Mouse (Mus musculus) central nervous system, embryonic 11.5 days (tissue): ENCODE data around the gene Gper1. TPM values are rescaled to one million over a fixed set of nuclear protein-coding genes. Genes with fewer than 3 reads are reported as not detected.

Source experiments
- polyA plus RNA-seq: library from polyadenylated mRNA; depleted of rRNA; stranded (reverse); fragments of >200 nt; gene quantifications from 2 replicates; pipeline ENCODE4 v1.2.3, GENCODE M21; 2012; rRNA removed

Gper1 gene
- 0.66 and 0.89 TPM in 2 replicates for polyA plus RNA-seq

GRCm38 (mm10) chr5:139423026-139423865, at the start of gene Gper1:
Gper1 (plus strand) TSS chr5:139423151.

GRCm38 (mm10) chr5:139377468-139378270, 45.3 kb upstream of the Gper1 start, which contains the start of gene Gpr146:
Gpr146 (plus strand) TSS chr5:139377697.

GRCm38 (mm10) chr5:139404801-139405401, 18.1 kb upstream of the Gper1 start, which contains the start of gene C130050O18Rik:
C130050O18Rik (plus strand) TSS chr5:139405280.

GRCm38 (mm10) chr5:139460384-139461067, 37.6 kb downstream of the Gper1 start, which contains the start of gene 3110082I17Rik:
3110082I17Rik (minus strand) TSS chr5:139460527.

Other genes with a start within 250 kb of the Gper1 start
- 60.9 and 61.1 TPM in 2 replicates for gene Sun1, start 222.5 kb upstream of the Gper1 start, polyA plus RNA-seq
- gene Get4, start 170.8 kb upstream of the Gper1 start, polyA plus RNA-seq: 109 and 113 TPM in 2 replicates
- 2.2 and 3.6 TPM in 2 replicates for gene Adap1, start 97.5 kb upstream of the Gper1 start, polyA plus RNA-seq
- gene Cox19, start 71.7 kb upstream of the Gper1 start, polyA plus RNA-seq: 100 and 138 TPM in 2 replicates
- 0.05 and 0.24 TPM in 2 replicates for gene Cyp2w1, start 70.5 kb upstream of the Gper1 start, polyA plus RNA-seq
- 2.0 and 2.7 TPM in 2 replicates for gene Gpr146, start 45.5 kb upstream of the Gper1 start, polyA plus RNA-seq
- gene C130050O18Rik, start 17.9 kb upstream of the Gper1 start, polyA plus RNA-seq: 0.13 and 0.30 TPM in 2 replicates
- 24.5 and 63.5 TPM in 2 replicates for gene 3110082I17Rik, start 37.4 kb downstream of the Gper1 start, polyA plus RNA-seq
- 10.7 and 16.4 TPM in 2 replicates for gene Zfand2a, start 61.4 kb downstream of the Gper1 start, polyA plus RNA-seq
- 30.3 and 57.8 TPM in 2 replicates for gene Uncx, start 120.3 kb downstream of the Gper1 start, polyA plus RNA-seq